Mouse (Mus musculus): ENCODE measurements around the gene Ptprs.

DNA sequence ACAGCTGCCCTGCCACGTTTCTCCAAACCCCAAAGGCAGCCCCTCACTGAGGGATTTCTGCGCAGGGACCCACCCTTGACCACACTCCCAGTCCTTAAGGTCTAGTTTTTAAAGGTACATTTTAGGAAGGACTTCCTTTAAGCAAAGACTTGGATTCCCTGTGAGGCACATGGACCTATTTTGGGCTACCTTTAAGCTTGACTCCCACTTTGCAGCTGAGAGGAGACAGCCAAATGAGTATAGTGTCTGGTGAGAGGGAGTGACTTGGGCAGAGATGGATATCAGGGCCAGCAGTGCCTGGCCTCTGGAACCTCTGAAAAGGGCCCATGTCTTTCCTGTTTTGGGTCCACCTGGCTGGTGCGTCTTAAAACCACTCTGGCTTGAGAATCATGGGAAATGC, 50.3 kb downstream of the Ptprs start:
- no peak for TF ChIP-seq CTCF (IDR thresholded peaks at IDR 0.05; ENCODE audit: insufficient read depth, low read length)
- TF ChIP-seq POLR2A (IDR thresholded peaks at IDR 0.05; ENCODE audit: borderline replicate concordance, extremely low read depth, low read depth, low read length): no peak

Data from lung, adult 2 months (tissue).